Mouse (Mus musculus): Measurements from ENCODE around the gene Epb41.

DNA sequence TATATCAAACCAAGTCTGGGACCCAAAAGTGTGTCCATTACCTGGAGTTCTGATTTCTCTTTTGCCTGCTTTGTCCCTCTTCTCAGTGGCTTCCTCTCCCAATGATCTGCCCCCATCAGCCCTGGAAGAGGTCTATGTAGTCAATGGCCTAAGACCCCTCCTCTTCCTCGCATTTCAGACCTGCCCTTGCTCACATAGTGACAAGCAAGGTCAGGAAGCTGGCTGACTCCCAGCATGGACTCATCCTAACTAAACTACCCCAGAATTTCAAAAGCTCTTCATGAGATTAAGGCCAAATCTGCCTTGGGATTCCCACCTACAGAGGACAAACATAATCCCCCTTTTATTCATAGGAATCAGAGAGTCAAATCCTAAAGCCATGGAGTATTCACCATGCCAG lies 675 bp upstream of the Epb41 start:
- no peak for TF ChIP-seq POLR2A (IDR thresholded peaks at IDR 0.05; ENCODE audit: insufficient read depth, low read length)
- TF ChIP-seq EP300 (IDR thresholded peaks at IDR 0.05; ENCODE audit: insufficient read depth, low read depth, low read length), result no peak
- TF ChIP-seq CTCF (IDR thresholded peaks at IDR 0.05; ENCODE audit: low read depth, low read length), result no peak
